Mouse (Mus musculus) urinary bladder, postnatal 4 days (tissue): ENCODE measurements at regions not wholly inside any gene's neighbourhood (a gene's known extent, or its start where the extent isn't known, plus 50 kb on each side); places are given as distances from the start of the nearest gene placed in this dataset.

ENCODE experiments used
- DNase-seq, 2 experiments: peaks; one replicate each; pipeline ENCODE4 v3.0.0; 2021 to 2022; ENCODE audit warnings: low spot score in 2 of 2

DNA sequence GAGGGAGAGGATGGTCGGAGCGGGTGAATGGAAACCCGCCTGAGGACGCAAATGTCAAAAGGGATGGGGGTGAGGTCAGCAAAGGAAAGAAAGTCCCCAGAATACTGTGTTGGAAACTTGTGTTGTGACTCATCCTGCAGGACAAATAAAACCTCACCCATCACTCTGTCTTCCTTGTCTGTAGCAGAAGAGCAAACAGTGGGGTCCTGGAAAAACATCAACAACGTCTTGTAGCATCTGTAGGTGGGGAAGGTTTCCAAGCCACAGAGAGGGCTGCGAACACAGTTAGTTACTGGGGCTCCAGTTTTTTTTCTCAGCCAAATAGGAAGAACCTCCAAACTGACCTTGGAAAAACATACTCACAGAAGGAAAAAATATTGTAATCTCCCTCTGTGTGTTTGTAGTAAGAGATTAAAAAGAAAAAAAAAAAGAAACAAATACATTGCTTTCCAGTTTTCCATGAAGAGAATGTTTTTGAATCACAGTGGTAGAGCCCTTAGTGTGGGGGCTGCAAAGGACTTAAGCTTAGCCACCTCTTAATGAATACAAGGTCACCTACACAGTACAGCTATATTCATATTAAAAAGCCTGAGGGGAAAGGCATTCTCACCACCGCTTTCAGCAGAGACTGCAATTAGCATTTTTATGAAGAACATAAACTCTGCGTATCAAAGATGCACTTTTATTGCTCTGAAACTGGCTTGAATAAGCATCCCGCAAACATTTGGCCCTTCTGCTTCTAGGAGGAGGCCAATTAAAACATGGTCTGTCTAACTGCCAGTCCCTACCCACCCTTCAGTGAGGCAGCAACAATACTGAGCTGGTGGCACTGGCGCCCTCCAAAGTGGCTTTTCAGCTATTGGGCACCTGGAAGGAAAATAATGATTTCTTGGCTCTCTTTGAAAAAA is 198.6 kb upstream of the Tprg start:
- DNase-seq: no peak

DNA sequence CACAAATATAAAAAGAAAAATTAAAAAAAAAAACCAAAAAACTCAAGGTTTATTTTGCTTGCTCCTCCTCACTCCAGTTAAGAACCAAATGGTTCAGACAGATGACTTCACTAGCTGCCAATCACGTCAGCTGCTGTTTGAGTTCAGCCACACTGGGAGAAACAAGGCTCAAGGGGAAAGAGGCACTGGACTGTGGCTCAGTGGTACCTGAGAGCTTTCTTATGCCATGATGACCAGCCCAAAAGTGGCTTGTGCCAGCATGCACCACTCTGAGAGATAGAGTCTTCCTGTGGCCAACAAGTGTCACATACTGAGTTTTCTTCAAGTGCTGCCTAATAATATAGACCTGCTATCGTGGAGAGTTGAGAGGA is 198.0 kb upstream of the Tprg start:
- no peak for DNase-seq

DNA sequence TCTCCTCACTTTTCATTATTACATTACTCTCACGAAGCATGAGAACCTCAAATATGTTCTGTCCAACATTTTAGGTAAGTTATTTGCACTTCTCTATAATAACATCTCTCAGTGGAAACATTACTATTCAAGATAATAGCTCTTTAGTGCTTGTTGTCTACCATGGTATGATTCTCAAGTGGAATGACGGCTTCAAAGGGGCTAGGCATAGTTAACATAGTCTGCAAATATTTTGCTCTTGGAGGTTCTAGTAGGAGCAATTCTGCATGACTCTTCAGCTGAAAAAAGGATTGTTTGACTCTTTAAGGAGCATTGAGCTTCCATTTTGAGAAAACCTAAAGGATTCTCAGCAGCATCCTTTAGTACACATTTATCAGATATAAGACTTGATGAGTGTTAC is 182.5 kb upstream of the Tprg start:
- no peak for DNase-seq

DNA sequence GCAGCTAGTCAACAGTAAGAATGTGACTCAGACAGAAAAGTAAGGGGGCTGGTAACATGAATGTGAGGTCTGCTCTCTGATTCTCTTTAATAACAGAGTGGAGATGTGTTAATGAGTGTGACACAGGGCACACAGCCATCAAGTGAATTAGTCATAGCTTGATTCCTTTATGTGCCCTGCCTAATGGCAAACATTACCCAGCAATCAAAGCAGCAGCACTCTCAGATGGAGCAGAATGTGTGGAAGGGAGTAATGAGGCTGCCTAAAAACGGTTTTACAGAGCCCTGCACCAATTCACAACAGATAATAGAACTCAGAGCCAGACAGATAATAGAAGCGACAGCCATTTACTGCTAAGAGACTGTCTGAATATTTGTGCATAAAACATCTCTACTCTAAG is 182.0 kb upstream of the Tprg start:
- DNase-seq: no peak

GRCm38 (mm10) chr16:25140164-25140563 is 146.5 kb upstream of the Tprg start:
- DNase-seq: peak in 1 of 2 experiments; percentile 67

GRCm38 (mm10) chr16:25147486-25147885 is 139.1 kb upstream of the Tprg start:
- DNase-seq: no peak

DNA sequence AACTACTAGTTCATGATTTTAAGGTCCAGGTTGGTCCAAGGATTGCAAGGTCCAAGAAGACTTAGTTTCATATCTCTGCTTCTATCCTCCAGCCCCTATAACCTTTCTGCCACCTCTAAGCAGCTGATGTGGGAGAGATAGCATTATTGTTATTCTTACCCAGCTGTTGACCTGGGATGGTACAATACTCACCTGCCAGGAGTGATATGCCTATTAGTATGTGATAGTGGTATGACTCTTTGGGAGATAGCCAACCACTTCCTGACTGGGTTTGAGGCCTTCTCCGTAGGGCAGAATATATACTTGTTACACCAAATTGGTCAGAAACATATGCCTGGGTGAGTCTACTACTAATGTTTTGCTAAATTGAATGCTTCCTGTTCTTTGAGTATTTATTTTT is 137.4 kb upstream of the Tprg start:
- DNase-seq: no peak

GRCm38 (mm10) chr16:25176870-25177269 is 109.7 kb upstream of the Tprg start:
- DNase-seq: no peak

DNA sequence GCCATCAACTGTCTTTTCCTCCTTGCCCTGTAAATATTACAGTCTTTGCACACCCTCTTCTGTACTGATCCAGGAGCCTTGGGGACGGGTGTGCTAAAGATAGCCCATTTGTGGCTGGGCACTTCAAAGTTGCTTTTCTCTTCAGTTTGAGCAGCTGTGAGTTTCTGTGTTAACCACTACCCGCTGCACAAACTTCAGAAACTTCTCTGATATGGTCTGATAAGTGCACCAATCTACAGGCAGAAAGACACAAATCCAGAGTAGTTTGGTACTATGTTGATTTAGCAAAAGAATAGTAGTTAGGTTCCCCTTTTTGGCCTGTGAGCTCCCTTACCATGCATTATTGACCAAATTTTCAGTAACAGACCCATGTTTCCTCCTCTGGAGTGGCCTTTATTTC is 108.6 kb upstream of the Tprg start:
- no peak for DNase-seq

GRCm38 (mm10) chr16:25181939-25182338 is 104.7 kb upstream of the Tprg start:
- no peak for DNase-seq

DNA sequence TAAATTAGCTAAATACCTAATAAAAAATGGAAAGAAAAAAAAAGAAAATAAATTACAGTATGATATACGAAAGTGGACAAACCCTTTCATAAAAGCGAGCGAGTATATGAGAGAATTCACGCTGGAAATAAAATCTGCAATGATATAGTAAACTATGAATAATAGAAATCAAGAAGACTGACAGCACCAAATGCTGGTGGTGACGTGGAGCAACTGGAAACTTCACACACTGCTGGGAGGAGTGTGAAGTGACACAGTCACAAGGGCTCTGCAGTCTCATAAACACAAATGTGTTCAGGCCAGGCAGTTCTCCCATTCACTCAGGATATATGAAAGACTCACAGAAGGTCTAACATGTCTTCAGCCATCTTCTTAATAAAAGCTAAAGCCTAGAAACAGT is 89.5 kb upstream of the Tprg start:
- no peak for DNase-seq

DNA sequence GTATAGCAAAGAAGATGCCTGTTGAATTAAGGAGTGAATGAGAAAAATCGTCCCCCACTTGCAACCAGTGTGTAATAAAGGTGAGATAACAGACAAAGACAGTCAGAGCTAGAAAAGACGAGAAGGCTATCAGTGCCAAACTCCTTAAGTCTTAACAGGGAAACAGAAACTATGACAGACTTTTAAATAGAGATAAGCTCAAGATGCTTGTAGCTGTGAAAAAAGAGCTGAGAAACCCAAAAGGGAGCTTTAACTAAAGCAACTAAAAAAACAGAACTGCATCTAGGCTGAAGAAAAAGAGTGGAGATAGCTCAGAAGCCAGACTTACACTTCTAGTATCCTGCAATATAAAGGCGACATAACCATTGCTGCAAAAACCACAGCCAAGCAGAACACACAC is 87.8 kb upstream of the Tprg start:
- DNase-seq: no peak

DNA sequence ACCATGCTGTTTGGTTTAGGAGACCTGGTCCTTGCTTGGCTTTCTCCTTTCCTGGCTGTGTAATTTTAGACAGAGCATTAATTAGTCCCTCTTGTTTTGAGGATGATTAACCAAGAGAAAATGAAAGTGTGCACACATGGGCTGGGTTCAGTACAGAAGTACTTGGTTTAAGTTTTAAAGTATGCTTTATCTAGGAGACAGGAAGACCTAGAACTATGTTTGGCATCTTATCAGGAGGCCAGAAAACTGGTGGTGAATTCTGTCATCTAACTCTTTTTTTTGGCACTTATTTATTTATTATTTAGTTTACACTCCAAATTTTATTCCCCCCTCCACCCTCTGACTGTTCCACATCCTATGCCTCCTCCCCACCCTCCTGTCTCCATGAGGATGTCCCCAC is 86.6 kb upstream of the Tprg start:
- DNase-seq: no peak

GRCm38 (mm10) chr16:25201094-25201770 is 85.4 kb upstream of the Tprg start:
- DNase-seq: no peak

- DNase-seq: no peak
Observed at GRCm38 (mm10) chr16:25213250-25213649, 73.4 kb upstream of the Tprg start.

- no peak for DNase-seq
Observed at GRCm38 (mm10) chr16:25220552-25220951, 66.1 kb upstream of the Tprg start.

DNA sequence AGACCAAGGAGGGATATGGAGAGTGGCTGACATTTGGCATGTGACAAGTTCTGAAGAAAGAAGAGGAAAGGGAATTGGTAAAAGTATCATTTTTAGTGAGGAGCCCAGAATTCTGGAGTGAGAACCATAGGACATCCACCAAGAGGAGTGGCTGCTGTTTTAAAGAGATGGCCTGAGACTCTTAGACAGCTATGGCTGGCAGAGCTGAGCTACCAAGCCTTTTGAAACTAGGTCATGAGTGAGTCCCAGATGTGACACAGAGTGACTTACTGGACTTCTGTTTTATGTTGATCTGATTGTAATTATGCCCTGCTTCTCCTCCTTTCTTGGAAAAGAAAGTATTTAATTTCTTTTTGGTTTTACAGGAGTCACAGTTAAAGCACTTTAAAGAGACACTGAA is 61.8 kb upstream of the Tprg start:
- no peak for DNase-seq
